Mouse (Mus musculus) urinary bladder, postnatal 4 days (tissue): Measurements from ENCODE around the gene Gde1.

Experiments
- DNase-seq, 2 experiments: peaks; one replicate each; pipeline ENCODE4 v3.0.0; 2021 to 2022; ENCODE audit warnings: low spot score in 2 of 2

Gene Gde1

GRCm38 (mm10) chr7:118705101-118705961, at the start of gene Gde1:
Gde1 (minus strand) TSS chr7:118705778.
- peak; percentile 84 to 90 for DNase-seq

DNA sequence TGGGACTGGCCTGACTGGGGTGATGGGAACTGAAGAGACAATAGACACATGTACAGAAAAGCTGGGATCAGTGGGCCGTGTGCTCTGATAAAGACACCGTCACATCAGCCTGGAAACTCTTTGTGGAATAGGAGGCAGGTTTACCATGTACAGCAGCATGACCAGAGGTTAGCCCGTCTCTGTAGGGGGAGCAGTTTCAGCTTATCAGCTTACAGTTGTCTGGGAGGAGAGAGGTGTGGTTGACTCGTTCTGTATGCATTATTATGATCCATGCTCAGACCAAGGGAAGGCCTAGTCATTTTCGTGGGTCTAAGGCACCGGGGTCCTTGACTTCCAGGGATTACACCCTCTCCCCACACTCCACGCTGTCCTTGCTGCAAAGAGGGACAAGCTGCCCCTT, 46.0 kb upstream of the Gde1 start:
- no peak for DNase-seq

DNA sequence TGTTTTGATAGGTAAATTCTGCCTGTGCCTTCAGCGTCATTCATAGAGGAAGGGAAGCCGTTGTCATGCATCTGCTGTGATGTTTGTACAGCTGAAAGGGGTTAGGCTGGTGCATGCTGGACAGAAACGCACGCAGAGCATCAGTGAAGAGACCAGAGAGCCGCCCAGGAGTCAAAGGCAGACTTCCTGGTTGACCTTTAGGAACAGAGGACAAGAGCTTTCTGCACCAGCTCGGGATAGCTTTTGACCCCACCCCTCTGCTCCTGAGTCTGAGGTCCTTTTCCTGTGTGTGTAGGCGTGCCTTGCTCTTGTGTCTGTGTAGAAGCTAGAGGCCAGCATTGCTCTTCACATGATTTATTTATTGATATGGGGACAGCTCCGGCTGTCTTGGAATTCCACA, 44.1 kb upstream of the Gde1 start:
- no peak for DNase-seq

DNA sequence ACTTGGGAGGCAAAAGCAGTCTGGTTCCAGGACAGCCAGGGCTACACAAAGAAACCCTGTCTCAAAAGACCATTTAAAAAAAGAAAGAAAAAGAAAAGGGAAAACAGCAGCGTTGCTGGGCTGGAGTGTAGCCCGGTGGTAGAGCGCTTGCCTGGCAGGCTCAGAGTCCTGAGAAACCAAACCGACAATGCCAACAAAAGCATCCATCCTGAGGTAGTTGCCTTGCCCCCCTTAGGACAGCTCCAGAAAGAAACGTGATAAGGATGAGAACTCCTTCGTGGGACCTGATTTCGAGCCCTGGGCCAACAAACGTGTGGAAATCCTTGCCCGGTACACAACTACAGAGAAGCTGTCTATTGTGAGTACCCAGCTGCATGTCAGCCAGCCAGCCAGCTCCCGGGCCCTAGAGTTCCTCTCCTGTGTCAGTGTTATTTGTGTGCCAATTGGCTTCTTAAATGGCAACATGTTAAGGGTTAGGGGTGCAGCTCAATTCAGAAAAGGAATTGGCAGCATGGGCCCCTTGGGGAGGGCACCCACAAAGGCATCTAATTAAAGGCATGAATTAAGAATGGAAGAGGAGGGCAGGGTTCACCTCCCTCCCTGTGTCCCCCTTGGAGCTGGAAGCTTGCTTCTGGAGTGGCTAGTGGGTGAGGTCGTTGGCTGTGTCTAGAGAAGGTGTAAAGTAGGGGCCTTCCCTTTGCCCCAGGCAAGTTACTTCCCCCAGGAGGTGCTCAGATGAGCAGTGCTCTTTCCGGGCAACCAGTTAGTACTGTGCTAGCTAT, 42.5 kb upstream of the Gde1 start:
- no peak for DNase-seq

- no peak for DNase-seq
Measured at GRCm38 (mm10) chr7:118744766-118745165, 39.2 kb upstream of the Gde1 start.

GRCm38 (mm10) chr7:118742278-118742677, 36.7 kb upstream of the Gde1 start:
- no peak for DNase-seq

DNA sequence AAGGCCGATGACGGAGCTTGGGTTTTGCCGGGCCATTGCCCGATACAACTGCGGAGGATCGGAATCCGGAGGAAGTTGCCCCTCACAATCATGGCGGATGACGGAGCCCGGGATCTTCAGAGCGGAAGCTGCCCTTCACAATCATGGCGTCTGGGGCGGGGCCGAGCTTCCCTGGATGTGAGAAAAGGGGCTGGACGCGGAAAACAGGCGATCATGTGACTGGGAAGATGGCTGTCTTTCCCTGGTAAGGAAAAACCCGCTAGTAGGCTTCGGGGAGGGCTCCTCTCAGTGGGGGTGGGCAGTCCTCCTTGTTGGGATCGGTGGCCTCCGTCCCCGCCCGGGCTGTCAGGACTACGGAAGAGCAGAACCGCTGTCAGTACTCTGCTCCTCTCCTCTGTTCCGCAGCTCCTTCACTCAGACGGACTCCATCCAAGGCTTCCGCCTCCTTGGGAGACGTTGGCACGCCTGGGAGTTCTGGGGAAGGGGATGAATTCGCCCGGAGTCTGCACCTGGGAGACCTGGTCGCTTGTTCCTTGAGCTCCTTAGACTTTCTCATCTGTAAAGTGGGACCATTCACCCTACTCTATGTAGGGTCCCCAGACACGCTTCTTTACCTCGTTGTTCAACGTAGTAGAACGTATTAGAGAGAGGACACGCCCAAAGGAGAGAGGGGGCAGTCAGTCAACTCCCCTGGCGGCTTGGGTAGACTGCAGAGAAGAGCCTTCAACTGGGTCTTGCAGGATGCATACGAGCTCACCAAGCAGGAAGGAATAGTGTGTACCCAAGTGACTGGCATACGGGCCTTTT, 35.2 kb upstream of the Gde1 start:
- peak; percentile 92 to 99 for DNase-seq

GRCm38 (mm10) chr7:118739975-118740531, 34.5 kb upstream of the Gde1 start, which contains the start of gene Vps35l:
Vps35l (plus strand) TSS chr7:118740226.
- peak; percentile 49 to 81 for DNase-seq

- DNase-seq: no peak
Measured at GRCm38 (mm10) chr7:118738730-118739129, 33.2 kb upstream of the Gde1 start.

GRCm38 (mm10) chr7:118733225-118733624, 27.6 kb upstream of the Gde1 start:
- no peak for DNase-seq

DNA sequence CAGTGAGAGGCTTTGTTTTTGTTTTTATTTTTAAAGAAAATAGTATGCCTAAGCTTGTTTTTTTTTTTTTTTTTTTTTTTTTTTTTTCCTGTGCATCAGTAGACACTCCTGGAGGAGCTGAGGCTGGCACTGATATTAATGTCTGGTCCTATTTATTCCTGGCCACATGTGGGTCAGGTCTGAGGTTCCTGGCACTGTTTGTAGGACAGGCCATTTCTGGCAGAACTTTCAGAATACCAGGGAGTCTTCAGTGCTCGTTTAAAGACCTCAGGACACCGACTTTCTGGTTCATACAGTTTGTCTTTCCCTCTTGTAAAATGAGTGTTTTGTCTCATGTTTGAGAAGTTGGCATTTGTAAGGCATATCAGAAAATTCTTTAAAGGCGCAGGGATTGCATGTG, 26.2 kb upstream of the Gde1 start:
- DNase-seq: no peak

DNA sequence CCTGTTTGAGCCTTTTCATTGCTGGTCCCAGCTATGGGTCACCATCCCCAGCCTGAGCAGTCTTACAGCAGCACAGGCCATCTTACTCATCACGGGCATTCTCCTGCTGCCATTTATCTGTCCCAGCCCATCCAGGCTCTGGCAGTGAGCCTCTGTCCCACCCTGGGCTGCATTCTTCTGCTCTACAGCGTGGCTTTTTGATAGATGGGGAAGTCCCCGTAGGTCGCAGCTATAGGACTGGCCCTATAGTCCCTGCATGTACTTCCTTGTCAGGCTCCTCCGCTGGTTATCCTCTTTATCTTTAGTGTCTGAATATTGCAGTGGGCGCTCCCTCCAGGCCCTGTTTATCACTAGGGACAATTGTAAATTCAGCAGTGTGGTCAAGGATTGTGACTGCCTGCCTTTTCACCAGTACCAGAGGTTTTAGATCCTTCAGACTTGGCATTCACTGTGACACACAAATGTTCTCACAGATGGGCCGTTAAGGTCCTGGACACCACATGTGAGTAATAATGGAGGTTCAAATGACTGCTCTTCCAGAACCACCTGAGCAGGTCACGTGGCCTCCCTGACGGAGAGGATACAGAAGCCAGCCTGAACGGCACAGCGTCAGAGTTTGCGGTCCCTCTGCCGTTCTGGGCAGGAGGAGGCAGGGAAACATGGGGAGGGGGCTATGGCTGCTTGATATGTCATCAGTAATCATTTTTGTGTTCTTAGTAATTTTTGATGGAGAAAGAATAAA, 23.4 kb upstream of the Gde1 start:
- no peak for DNase-seq

- no peak for DNase-seq
Measured at GRCm38 (mm10) chr7:118725459-118725858, 19.9 kb upstream of the Gde1 start.

DNA sequence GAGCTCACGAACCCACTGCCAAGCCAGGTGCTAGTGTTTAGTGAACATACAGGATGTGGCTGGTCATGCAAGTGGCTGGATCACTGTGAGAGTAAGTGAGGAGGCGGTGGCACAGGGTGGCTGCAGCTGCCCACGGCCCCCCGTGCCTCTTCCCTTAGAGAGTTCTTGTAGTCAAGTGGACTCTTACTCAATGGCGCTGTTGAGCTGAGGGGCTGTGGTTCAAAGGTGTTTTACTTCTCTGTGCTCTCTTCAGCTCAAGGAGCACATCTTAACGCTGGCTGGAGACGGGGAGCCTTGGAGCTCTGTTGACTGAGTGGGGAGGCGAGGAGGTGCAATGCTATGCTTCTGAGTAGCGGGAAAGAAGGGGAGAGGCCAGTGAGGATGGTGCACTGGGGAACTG, 18.3 kb upstream of the Gde1 start:
- DNase-seq: no peak

- DNase-seq: no peak
Measured at GRCm38 (mm10) chr7:118718066-118718465, 12.5 kb upstream of the Gde1 start.

- no peak for DNase-seq
Measured at GRCm38 (mm10) chr7:118714873-118715272, 9.3 kb upstream of the Gde1 start.

DNA sequence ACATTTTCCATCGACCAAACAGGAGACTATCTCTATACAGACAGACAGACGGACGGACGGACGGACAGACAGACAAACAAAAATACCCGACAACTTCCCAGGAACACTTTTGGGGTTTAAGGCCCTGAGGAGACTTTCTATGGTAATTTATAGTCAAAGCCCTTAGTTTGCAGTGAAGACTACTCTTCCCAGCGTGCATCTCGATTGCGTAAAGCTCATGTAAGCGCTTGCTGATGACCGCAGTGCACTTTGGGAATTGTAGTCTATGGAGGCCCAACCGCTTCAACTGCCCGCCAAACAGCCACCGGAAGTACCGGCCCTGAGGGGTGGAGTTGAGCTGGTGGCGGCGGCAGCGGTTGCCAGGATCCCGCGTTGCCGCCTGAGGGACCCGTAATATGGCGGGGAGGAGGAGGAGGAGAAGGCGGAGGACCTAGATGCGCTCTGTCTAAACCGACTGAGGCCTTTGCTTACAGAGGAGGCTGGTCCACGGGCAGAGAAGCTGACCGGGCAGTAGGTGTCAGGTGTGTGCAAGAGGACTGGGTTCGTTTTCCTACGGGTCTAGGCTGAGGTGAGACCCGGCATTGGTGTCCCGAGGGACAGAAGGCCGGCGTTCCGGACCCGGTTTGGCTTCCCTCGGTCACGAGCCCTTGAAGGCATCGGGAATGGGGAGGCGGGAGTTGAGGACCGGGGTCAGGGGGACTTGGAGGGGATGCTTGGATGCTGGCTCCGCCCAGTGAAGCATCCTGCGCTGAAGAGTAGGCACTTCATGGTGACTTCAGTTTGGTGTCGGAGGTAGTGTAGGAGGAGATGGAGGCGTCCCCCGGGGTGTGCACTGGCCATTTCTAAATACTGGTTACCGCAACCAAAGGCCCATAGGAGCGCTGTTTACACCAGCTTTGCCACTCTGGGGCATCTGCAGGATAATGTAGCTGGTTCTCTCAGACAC, 6.9 kb upstream of the Gde1 start, which contains the start of gene Ccp110:
Gene Ccp110 (plus strand): TSS at position 325 of the 946 bp plus-strand sequence.
- peak; percentile 88 to 90 for DNase-seq

DNA sequence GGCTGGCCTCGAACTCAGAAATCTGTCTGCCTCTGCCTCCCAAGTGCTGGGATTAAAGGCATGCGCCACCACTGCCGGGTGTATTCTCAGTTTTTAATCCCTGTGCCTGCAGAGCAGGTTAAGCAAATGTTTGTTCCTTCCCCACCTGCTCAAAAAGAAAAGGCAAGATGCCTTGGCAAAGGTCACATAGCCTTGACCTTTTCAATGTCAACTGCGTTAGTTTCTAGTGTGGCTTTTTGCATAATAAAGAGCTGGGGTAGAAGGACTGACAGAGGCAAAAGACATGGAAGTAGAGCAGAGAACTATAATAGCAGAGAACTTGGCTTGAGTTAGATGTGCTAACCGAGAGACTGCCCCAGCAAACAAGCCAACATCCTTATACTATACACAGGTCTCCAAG, 5.2 kb upstream of the Gde1 start:
- no peak for DNase-seq

- no peak for DNase-seq
Measured at GRCm38 (mm10) chr7:118708002-118708401, 2.4 kb upstream of the Gde1 start.

DNA sequence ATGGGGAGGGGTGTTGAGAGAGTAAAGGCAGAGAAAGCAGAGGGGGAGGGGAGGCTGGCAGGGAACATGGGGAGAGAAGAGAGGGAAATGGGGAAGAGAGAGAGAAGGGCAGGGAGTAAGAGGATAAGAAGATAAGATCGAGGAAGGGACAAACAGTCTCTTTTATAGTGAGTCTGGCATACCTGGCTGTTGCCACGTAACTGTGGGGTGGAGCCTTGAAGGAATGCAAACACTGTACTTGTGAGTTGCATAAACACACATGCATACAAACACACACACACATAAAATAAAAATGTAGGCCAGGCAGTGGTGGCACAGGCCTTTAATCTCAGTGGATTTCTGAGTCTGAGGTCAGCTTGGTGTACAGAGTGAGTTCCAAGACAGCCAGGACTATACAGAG, 1.6 kb upstream of the Gde1 start:
- DNase-seq: no peak
